Mouse (Mus musculus) Muller cell, postnatal 12 days (primary cell): ENCODE data around the gene Adcy2.
A peak's percentile ranks its signal among the peaks of the same experiment; 100 is the strongest.

Experiments used
- DNase-seq: peaks from one replicate; pipeline ENCODE4 v3.0.0-alpha.2; 2015; ENCODE audit errors: inconsistent ontology term

Adcy2 gene

GRCm38 (mm10) chr13:68961580-68961979 lies 37.8 kb downstream of the Adcy2 start:
- DNase-seq = no peak

- no peak for DNase-seq
Observed at GRCm38 (mm10) chr13:68960513-68960912, 38.8 kb downstream of the Adcy2 start.

- DNase-seq = no peak
Observed at GRCm38 (mm10) chr13:68959406-68959805, 39.9 kb downstream of the Adcy2 start.

GRCm38 (mm10) chr13:68942735-68943134 lies 56.6 kb downstream of the Adcy2 start:
- DNase-seq = no peak

- no peak for DNase-seq
Observed at GRCm38 (mm10) chr13:68941429-68941828, 57.9 kb downstream of the Adcy2 start.

GRCm38 (mm10) chr13:68932283-68932647 lies 67.1 kb downstream of the Adcy2 start:
- no peak for DNase-seq

- DNase-seq = no peak
Observed at GRCm38 (mm10) chr13:68931602-68932282, 67.6 kb downstream of the Adcy2 start.

GRCm38 (mm10) chr13:68928469-68928868 lies 70.9 kb downstream of the Adcy2 start:
- no peak for DNase-seq

GRCm38 (mm10) chr13:68913666-68914288 lies 85.6 kb downstream of the Adcy2 start:
- DNase-seq = no peak

GRCm38 (mm10) chr13:68906667-68907066 lies 92.7 kb downstream of the Adcy2 start:
- no peak for DNase-seq

GRCm38 (mm10) chr13:68902708-68903107 lies 96.6 kb downstream of the Adcy2 start:
- DNase-seq = no peak

GRCm38 (mm10) chr13:68889929-68890593 lies 109.3 kb downstream of the Adcy2 start:
- DNase-seq = no peak

GRCm38 (mm10) chr13:68868776-68869175 lies 130.6 kb downstream of the Adcy2 start:
- DNase-seq = no peak

- no peak for DNase-seq
Observed at GRCm38 (mm10) chr13:68867940-68868655, 131.2 kb downstream of the Adcy2 start.

- no peak for DNase-seq
Observed at GRCm38 (mm10) chr13:68860036-68860435, 139.3 kb downstream of the Adcy2 start.

GRCm38 (mm10) chr13:68848265-68848664 lies 151.1 kb downstream of the Adcy2 start:
- no peak for DNase-seq

GRCm38 (mm10) chr13:68839517-68839916 lies 159.8 kb downstream of the Adcy2 start:
- DNase-seq = no peak

GRCm38 (mm10) chr13:68836183-68836582 lies 163.2 kb downstream of the Adcy2 start:
- no peak for DNase-seq

- peak; percentile 50 for DNase-seq
Observed at GRCm38 (mm10) chr13:68835424-68836045, 163.8 kb downstream of the Adcy2 start.

- DNase-seq = no peak
Observed at GRCm38 (mm10) chr13:68832141-68832540, 167.2 kb downstream of the Adcy2 start.

- DNase-seq = no peak
Observed at GRCm38 (mm10) chr13:68830030-68830759, 169.1 kb downstream of the Adcy2 start.
